Mouse (Mus musculus) stomach, embryonic 14.5 days (tissue): ENCODE results near the gene Fam111a. TPM values are rescaled to one million over a fixed set of nuclear protein-coding genes. Genes with fewer than 3 reads are reported as not detected.
A peak's percentile ranks its signal among the peaks of the same experiment; 100 is the strongest.
"Not testable (repeated sequence)": the region's sequence is repeated elsewhere in the genome, so short reads cannot be mapped to it uniquely, and the experiment has no call there.

ENCODE experiments used
- ATAC-seq: fragments of 200-750 bp; cut with Nextera tagmentation; 2 replicates; pipeline ENCODE4 v1.8.0; 2017; ENCODE audit warnings: low read depth, moderate TSS enrichment; ENCODE audit not compliant: insufficient number of reproducible peaks, insufficient read depth, low FRiP score
- H3K27ac ChIP-seq: fragments of 300-500 bp; sonication (generic); 2 replicates; pipeline ENCODE4 v1.5.1; 2014; ENCODE audit warnings: mild to moderate bottlenecking, low read length, moderate library complexity, mixed read lengths
- H3K27me3 ChIP-seq: fragments of 300-500 bp; sonication (generic); 2 replicates; pipeline ENCODE4 v1.6.1; 2014; ENCODE audit warnings: low read length, control low read depth, mixed read lengths; ENCODE audit not compliant: control insufficient read depth, insufficient read depth
- H3K36me3 ChIP-seq: fragments of 300-500 bp; sonication (generic); 2 replicates; pipeline ENCODE4 v1.6.1; 2014; ENCODE audit warnings: mild to moderate bottlenecking, control low read depth, low read length, moderate library complexity, mixed read lengths; ENCODE audit not compliant: control insufficient read depth, insufficient read depth
- H3K4me1 ChIP-seq: fragments of 300-500 bp; sonication (generic); 2 replicates; pipeline ENCODE4 v1.6.1; 2014; ENCODE audit warnings: low read length, control low read depth, mixed read lengths; ENCODE audit not compliant: control insufficient read depth, insufficient read depth
- H3K4me2 ChIP-seq: fragments of 300-500 bp; sonication (generic); replicated peaks from 2 replicates; pipeline ENCODE4 v1.6.1; 2014; ENCODE audit warnings: low read depth, low read length, control low read depth
- H3K4me3 ChIP-seq: fragments of 300-500 bp; sonication (generic); 2 replicates; pipeline ENCODE4 v1.5.1; 2014; ENCODE audit warnings: low read depth, low read length, control low read depth
- H3K9ac ChIP-seq: fragments of 300-500 bp; sonication (generic); replicated peaks from 2 replicates; pipeline ENCODE4 v1.6.1; 2014; ENCODE audit warnings: low read depth, mild to moderate bottlenecking, control low read depth, low read length, moderate library complexity, mixed read lengths
- H3K9me3 ChIP-seq: fragments of 300-500 bp; sonication (generic); 2 replicates; pipeline ENCODE4 v1.6.1; 2016; ENCODE audit warnings: low read depth, low read length, control low read depth; ENCODE audit not compliant: control insufficient read depth
- WGBS: fragments of 180-500 bp; shearing (Covaris S2); extraction: QIAGEN DNeasy Blood & Tissue Kit; methylation state at CpG from one replicate; pipeline ENCODE4 v1.1.7; 2014; 5-methylcytosine and 5-hydroxymethylcytosine counted together
- polyA plus RNA-seq: library from polyadenylated mRNA; unstranded; fragments of >200 nt; fragmentation: Nextera tagmentation; extraction: Ambion mirVana; gene quantifications from 2 replicates; pipeline ENCODE4 v1.2.1, GENCODE M21; 2014

Gene Fam111a
- polyA plus RNA-seq = 22.7 and 23.5 TPM in 2 replicates

DNA sequence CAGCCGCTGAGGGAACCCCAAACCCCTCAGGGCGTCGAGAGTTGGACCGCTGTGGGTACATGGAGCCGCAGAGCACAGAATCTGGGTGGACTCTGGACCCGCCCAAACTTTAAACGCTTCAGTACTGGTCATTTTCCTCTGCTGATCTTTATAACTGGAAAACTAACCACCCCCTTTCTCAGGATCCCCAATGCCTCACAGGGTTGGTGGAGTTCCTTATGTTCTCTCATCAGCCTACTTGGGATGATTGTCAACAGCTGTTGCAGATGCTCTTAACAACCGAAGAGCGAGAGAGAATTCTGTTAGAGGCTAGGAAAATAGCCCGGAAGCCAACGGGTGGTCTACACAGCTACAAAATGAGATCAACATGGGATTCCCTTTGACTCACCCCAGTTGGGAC, at the start of gene Fam111a:
Gene Fam111a, plus strand, starts transcription at position 301 of the 400 bp plus-strand sequence.
- ATAC-seq, H3K4me2 ChIP-seq, H3K9me3 ChIP-seq, H3K27me3 ChIP-seq, H3K4me1 ChIP-seq, H3K4me3 ChIP-seq, H3K9ac ChIP-seq, H3K27ac ChIP-seq, H3K36me3 ChIP-seq: not testable (repeated sequence)
- WGBS = 89% methylated on average over 11 of the region's 11 CpGs

DNA sequence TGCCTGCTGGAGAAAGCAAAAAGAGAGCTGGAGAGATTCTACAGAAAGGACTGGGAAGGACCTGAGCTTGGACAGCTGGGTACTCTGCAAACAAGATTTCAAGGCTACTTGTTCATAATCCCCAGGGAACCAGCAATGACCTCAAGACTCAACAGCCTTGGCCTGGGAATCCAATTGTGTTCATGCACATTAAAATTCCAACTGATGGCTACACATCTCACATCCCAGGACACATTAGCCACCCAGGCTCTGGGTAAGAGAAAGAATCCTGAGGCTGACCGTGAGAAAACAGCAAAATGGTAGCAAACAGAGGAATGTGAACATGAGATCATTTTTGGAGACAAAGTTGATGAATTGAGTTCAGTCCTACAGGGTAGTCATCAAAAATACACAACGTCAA, 49.3 kb upstream of the Fam111a start:
- no peak for ATAC-seq
- Histone ChIP-seq H3K27me3 (no peaks in the 10 kb centered on the region), H3K4me1 (0 out of 2 replicates have a peak, but pooled peaks cover 4% of the 10 kb centered on the region), H3K36me3 (peaks cover 8% of the 10 kb centered on the region), H3K9ac (no peak overlapping the region), H3K27ac (no peak overlapping the region), H3K4me2 (no peak overlapping the region), H3K4me3 (no peak overlapping the region), H3K9me3 (no peaks in the 10 kb centered on the region)
- WGBS = 79% methylated on average over 2 of the region's 2 CpGs

DNA sequence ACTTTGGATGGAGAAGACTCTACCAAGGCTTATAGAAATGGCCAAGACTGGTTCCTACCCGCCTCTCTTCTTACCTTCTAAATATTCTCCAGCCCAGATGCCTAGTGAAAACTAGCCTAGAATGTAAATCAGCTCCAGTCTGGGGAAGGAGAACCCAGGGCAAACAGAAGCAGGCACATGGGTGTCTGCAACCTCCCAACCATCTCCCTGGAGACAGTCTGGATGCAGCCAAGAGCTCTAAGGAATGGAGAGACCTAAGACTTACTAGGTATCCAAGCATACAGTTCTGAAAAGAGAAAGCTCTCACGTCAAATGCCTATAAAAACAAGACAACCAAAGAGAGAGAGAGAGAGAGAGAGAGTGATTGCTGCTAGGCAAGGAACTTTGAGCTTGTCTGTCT, 47.6 kb upstream of the Fam111a start:
- H3K27ac ChIP-seq = no peak overlapping the region
- no peaks in the 10 kb centered on the region for H3K9me3 ChIP-seq
- no peak for ATAC-seq
- H3K4me2 ChIP-seq = no peak overlapping the region
- H3K4me3 ChIP-seq = no peak overlapping the region
- WGBS = 89% methylated on average over 2 of the region's 2 CpGs
- no peak overlapping the region for H3K9ac ChIP-seq
- H3K4me1 ChIP-seq = 0 out of 2 replicates have a peak, but pooled peaks cover 4% of the 10 kb centered on the region
- no peaks in the 10 kb centered on the region for H3K36me3 ChIP-seq
- H3K27me3 ChIP-seq = no peaks in the 10 kb centered on the region

DNA sequence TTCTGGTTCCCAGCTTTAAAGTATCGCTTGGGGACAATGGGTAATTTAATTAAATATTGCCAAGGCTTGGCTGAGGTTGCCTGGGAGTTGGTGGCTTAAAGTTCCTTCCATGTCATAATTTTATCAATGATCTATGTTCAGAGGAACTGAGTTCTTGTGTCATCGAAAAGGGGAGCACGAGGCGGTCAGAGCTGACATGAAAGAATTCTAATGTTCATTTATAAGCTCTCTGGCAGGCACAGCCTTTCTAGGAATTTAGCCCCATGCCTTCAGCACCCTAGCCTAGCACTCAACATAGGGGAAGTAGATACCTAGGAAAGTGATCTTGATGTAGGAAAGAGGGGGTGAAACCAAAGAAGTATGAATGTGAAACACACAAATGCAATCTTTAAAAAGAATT, 47.2 kb upstream of the Fam111a start:
- no peaks in the 10 kb centered on the region for H3K36me3 ChIP-seq
- H3K4me3 ChIP-seq = no peak overlapping the region
- 78% methylated on average over 4 of the region's 4 CpGs for WGBS
- H3K4me2 ChIP-seq = peak overlapping the region; percentile 81; the same call in 1 of the 2 replicates
- H3K9me3 ChIP-seq = no peaks in the 10 kb centered on the region
- H3K9ac ChIP-seq = no peak overlapping the region
- H3K27ac ChIP-seq = no peak overlapping the region
- H3K4me1 ChIP-seq = 0 out of 2 replicates have a peak, but pooled peaks cover 4% of the 10 kb centered on the region
- no peaks in the 10 kb centered on the region for H3K27me3 ChIP-seq
- no peak for ATAC-seq

DNA sequence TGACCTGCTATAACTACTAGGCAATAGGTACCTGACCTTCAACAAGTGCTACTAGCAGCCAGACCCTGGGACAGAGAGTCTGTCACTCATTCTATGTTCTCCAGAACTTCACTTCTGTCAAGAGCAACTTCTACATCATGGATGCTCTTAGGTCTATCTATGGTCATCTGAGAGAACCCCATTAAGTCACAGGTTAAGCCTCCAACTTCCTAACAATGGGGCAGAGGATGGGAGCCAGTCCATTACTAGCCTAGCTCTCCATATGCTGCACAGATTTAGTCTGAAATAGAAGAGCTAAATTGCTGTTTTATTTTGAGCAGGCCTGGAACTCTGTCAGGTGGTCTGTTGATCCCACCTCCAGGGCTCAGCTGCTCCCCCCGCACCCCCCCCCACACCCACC, 46.6 kb upstream of the Fam111a start:
- 100% methylated on average over 1 of the region's 1 CpGs for WGBS
- H3K4me2 ChIP-seq = peak overlapping the region; percentile 81
- H3K4me1 ChIP-seq = 0 out of 2 replicates have a peak, but pooled peaks cover 4% of the 10 kb centered on the region
- H3K27me3 ChIP-seq = no peaks in the 10 kb centered on the region
- no peaks in the 10 kb centered on the region for H3K36me3 ChIP-seq
- H3K9ac ChIP-seq = no peak overlapping the region
- H3K9me3 ChIP-seq = no peaks in the 10 kb centered on the region
- no peak overlapping the region for H3K27ac ChIP-seq
- H3K4me3 ChIP-seq = peak overlapping the region; percentile 75; the same call in 1 of the 2 replicates
- ATAC-seq = no peak

DNA sequence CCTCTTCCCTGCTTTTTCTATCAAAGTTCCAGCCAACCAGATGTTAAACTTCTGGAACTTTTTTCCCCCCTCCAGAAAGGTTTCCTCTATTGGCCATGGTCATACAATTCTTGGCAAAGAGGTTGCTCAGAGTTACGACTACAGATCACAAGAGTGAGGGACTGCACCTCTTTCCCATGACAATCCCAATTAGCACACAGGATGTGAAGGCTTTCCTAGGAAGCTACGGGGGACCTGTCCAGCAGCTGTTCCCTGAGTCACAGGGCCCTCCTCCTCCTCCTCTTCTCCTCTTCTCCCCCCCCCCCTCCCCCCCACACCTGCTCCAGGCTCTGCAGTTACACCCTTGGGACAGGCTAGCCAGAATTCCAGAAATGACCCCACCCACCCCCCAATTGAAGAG, 46.1 kb upstream of the Fam111a start:
- no peak for ATAC-seq
- Histone ChIP-seq H3K4me3 (peak overlapping the region; percentile 75; the same call in 1 of the 2 replicates), H3K27me3 (no peaks in the 10 kb centered on the region), H3K9ac (no peak overlapping the region; the same call in 1 of the 2 replicates), H3K4me2 (peak overlapping the region; percentile 81), H3K4me1 (0 out of 2 replicates have a peak, but pooled peaks cover 4% of the 10 kb centered on the region), H3K27ac (peak overlapping the region; percentile 92; the same call in 1 of the 2 replicates), H3K9me3 (no peaks in the 10 kb centered on the region), H3K36me3 (no peaks in the 10 kb centered on the region)
- WGBS = 15% methylated on average over 2 of the region's 2 CpGs

DNA sequence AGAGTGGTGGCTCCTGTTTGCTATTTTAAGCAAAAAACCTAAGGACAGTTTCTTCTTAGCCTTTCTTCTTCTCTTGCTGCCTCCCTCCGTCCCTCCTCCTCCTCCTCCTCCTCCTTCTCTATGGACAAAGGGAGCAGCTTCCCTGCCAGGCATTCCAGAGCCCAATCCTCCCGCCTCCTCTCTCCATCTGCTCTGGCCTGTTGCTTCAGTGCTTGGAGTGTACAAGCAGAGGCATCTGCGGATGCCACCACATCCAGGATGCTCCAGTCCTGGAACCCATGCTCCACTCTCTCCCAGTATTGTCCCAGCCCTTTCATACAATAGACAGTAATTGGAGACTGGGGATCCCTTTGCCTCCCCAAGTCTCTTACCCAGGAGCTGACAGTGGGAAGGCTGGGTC, 45.4 kb upstream of the Fam111a start:
- H3K4me1 ChIP-seq = 0 out of 2 replicates have a peak, but pooled peaks cover 4% of the 10 kb centered on the region
- peak overlapping the region; percentile 92; the same call in 1 of the 2 replicates for H3K27ac ChIP-seq
- ATAC-seq = peak; percentile 25; the same call in 1 of the 2 replicates

DNA sequence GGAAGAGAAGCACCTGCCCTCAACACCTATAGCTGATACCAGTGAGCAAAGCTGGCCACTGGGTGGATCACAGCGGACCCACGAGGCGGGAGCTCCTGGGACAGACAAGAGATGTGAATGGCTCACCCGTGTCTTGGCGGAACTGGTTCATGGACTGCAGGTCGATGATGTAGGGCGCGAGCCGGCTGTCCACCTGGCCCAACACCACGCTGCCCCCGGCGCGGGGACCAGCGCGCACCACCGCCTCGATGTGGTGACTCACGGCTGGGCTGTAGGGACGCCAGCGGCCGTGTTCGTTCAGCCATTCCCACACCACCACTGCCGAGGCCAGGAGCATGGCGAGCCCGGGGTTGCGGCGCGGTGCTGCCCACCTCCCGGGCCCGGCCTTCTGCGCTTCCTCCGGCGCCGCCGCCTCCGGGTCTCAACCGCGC, 44.6 kb upstream of the Fam111a start:
- peak overlapping the region; percentile 92 for H3K27ac ChIP-seq
- 0 out of 2 replicates have a peak, but pooled peaks cover 4% of the 10 kb centered on the region for H3K4me1 ChIP-seq
- H3K9me3 ChIP-seq = no peaks in the 10 kb centered on the region
- peak; percentile 61 for ATAC-seq
- H3K4me3 ChIP-seq = peak overlapping the region; percentile 75
- WGBS = under 1% methylated on average over 37 of the region's 38 CpGs
- H3K4me2 ChIP-seq = peak overlapping the region; percentile 81
- H3K27me3 ChIP-seq = no peaks in the 10 kb centered on the region
- no peaks in the 10 kb centered on the region for H3K36me3 ChIP-seq
- H3K9ac ChIP-seq = peak overlapping the region; percentile 85

More for the DNA sequence above, 45.4 kb upstream of the Fam111a start:
- Histone ChIP-seq H3K4me2 (peak overlapping the region; percentile 81), H3K9ac (peak overlapping the region; percentile 85), H3K4me3 (peak overlapping the region; percentile 75), H3K9me3 (no peaks in the 10 kb centered on the region), H3K36me3 (no peaks in the 10 kb centered on the region), H3K27me3 (no peaks in the 10 kb centered on the region)
- WGBS = 5% methylated on average over 3 of the region's 3 CpGs
